Mouse (Mus musculus): ENCODE data around the gene Srms. TPM values are rescaled to one million over a fixed set of nuclear protein-coding genes. Genes with fewer than 3 reads are reported as not detected.

The Srms gene
- polyA plus RNA-seq, 1 experiment from 2014 or later: 1.7 TPM

DNA sequence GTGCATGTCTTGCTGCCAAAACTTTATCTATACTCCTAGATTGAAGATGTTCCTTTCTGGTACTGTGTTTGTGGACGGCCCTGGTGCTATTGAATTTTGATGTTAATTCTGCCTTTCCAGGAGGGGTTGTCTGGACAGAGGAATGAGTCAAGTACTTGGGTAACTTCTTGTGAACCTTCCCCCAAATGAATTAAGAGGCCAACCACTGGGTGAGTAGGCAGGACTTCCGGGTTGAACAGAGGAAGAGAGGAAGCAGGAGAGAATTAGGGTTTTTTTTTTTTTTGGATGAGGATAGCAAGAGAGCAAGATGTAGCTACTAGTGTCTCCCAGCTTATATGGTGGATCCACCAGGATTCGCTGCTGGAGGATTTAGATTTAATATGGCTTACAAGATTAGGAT, 35.0 kb downstream of the Srms start:
- Histone ChIP-seq H3K27ac (replicated peaks) (no peak overlapping the region), H3K4me1 (replicated peaks; ENCODE audit: control insufficient read depth, insufficient read depth) (no peaks in the 10 kb centered on the region), H3K9me3 (ENCODE audit: control insufficient read depth, low read length) (no peaks in the 10 kb centered on the region), H3K36me3 (ENCODE audit: control insufficient read depth, insufficient read depth, low read length) (no peaks in the 10 kb centered on the region), H3K4me2 (replicated peaks; ENCODE audit: low read depth) (no peak overlapping the region), H3K4me3 (ENCODE audit: low read depth, low read length) (no peak overlapping the region), H3K9ac (ENCODE audit: low read length) (no peak overlapping the region), H3K27me3 (ENCODE audit: control insufficient read depth, insufficient read depth, low read length) (no peaks in the 10 kb centered on the region)
- ATAC-seq (ENCODE audit: low FRiP score, low TSS enrichment): no peak
- TF ChIP-seq EP300 (optimal IDR thresholded peaks at IDR 0.05) (no peak), CTCF (IDR thresholded peaks at IDR 0.05; ENCODE audit: low read depth) (no peak)
- WGBS: 70% methylated on average over 3 of the region's 3 CpGs
- no peak for DNase-seq (ENCODE audit: low spot score)

DNA sequence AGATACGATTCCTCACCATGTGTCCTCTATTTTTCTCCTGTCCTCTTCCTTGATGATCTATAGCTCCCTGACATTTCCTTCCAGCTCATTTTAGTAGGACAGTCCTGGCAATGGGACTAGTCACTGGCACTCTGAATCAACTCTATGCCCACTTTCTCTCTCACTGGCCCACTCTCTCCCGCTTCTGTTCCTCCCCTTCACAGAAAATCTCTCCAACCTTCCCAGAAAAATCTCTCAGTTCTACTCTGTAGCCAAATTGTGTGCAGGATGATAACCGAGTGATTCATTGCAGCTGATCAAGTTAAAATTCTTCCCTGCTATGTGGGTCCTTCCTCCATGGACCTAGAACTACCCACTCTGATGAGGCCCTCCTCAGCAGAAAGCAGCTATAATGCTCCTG, 38.3 kb downstream of the Srms start:
- WGBS: 82% methylated on average over 3 of the region's 3 CpGs
- no peak for ATAC-seq (ENCODE audit: low FRiP score, low TSS enrichment)
- Histone ChIP-seq H3K4me1 (replicated peaks; ENCODE audit: control insufficient read depth, insufficient read depth) (no peaks in the 10 kb centered on the region), H3K4me3 (ENCODE audit: low read depth, low read length) (no peak overlapping the region), H3K36me3 (ENCODE audit: control insufficient read depth, insufficient read depth, low read length) (no peaks in the 10 kb centered on the region), H3K27ac (replicated peaks) (no peak overlapping the region), H3K27me3 (ENCODE audit: control insufficient read depth, insufficient read depth, low read length) (no peaks in the 10 kb centered on the region), H3K9ac (ENCODE audit: low read length) (no peak overlapping the region), H3K9me3 (ENCODE audit: control insufficient read depth, low read length) (no peaks in the 10 kb centered on the region), H3K4me2 (replicated peaks; ENCODE audit: low read depth) (no peak overlapping the region)
- no peak for DNase-seq (ENCODE audit: low spot score)
- TF ChIP-seq EP300 (optimal IDR thresholded peaks at IDR 0.05): no peak
- no peak for TF ChIP-seq CTCF (IDR thresholded peaks at IDR 0.05; ENCODE audit: low read depth)

- DNase-seq (ENCODE audit: low spot score) (no peak), ATAC-seq (ENCODE audit: low FRiP score, low TSS enrichment) (no peak)
- no peaks in the 10 kb centered on the region for H3K36me3 ChIP-seq (ENCODE audit: control insufficient read depth, insufficient read depth, low read length)
- no peak overlapping the region for H3K27ac ChIP-seq (replicated peaks)
- no peaks in the 10 kb centered on the region for H3K27me3 ChIP-seq (ENCODE audit: control insufficient read depth, insufficient read depth, low read length)
- H3K9ac ChIP-seq (ENCODE audit: low read length): no peak overlapping the region
- H3K4me1 ChIP-seq (replicated peaks; ENCODE audit: control insufficient read depth, insufficient read depth): no peaks in the 10 kb centered on the region
- no peak overlapping the region for H3K4me3 ChIP-seq (ENCODE audit: low read depth, low read length)
- TF ChIP-seq CTCF (IDR thresholded peaks at IDR 0.05; ENCODE audit: low read depth) (no peak), EP300 (optimal IDR thresholded peaks at IDR 0.05) (no peak)
- 52% methylated on average over 5 of the region's 5 CpGs for whole genome bisulfite sequencing
- no peaks in the 10 kb centered on the region for H3K9me3 ChIP-seq (ENCODE audit: control insufficient read depth, low read length)
- H3K4me2 ChIP-seq (replicated peaks; ENCODE audit: low read depth): no peak overlapping the region
These were observed 46.5 kb downstream of the Srms start for GRCm38 (mm10) chr2:181166469-181166868.

DNA sequence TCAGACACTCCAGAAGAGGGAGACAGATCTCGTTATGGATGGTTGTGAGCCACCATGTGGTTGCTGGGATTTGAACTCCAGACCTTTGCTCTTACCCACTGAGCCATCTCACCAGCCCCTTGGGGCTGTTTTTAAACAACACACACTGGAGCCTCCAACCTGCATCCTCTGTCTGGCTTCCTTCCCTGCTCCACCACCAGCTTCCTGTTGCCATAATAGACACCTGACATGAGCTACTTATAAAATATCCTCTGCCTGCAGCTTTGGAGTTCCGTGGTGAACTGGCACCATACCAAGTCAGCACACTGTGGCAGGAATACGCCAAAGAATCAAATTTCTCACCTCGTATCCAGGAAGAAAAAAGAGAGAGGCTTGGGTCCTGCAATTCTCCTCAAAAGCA, 52.2 kb downstream of the Srms start:
- Histone ChIP-seq H3K9me3 (ENCODE audit: control insufficient read depth, low read length) (no peaks in the 10 kb centered on the region), H3K4me2 (replicated peaks; ENCODE audit: low read depth) (no peak overlapping the region), H3K36me3 (ENCODE audit: control insufficient read depth, insufficient read depth, low read length) (no peaks in the 10 kb centered on the region), H3K27me3 (ENCODE audit: control insufficient read depth, insufficient read depth, low read length) (0 out of 2 replicates have a peak, but pooled peaks cover under 1% of the 10 kb centered on the region), H3K9ac (ENCODE audit: low read length) (no peak overlapping the region), H3K4me3 (ENCODE audit: low read depth, low read length) (no peak overlapping the region), H3K4me1 (replicated peaks; ENCODE audit: control insufficient read depth, insufficient read depth) (no peaks in the 10 kb centered on the region), H3K27ac (replicated peaks) (no peak overlapping the region)
- no peak for TF ChIP-seq EP300 (optimal IDR thresholded peaks at IDR 0.05)
- TF ChIP-seq CTCF (IDR thresholded peaks at IDR 0.05; ENCODE audit: low read depth): no peak
- ATAC-seq (ENCODE audit: low FRiP score, low TSS enrichment) (no peak), DNase-seq (ENCODE audit: low spot score) (no peak)
- WGBS: 60% methylated on average over 4 of the region's 4 CpGs

GRCm38 (mm10) chr2:181159771-181160170, 53.2 kb downstream of the Srms start:
- H3K36me3 ChIP-seq (ENCODE audit: control insufficient read depth, insufficient read depth, low read length): no peaks in the 10 kb centered on the region
- H3K27me3 ChIP-seq (ENCODE audit: control insufficient read depth, insufficient read depth, low read length): 0 out of 2 replicates have a peak, but pooled peaks cover 2% of the 10 kb centered on the region
- ATAC-seq (ENCODE audit: low FRiP score, low TSS enrichment) (no peak; the same call in 1 of the 2 replicates), DNase-seq (ENCODE audit: low spot score) (no peak)
- no peak overlapping the region for H3K4me3 ChIP-seq (ENCODE audit: low read depth, low read length)
- TF ChIP-seq CTCF (IDR thresholded peaks at IDR 0.05; ENCODE audit: low read depth) (no peak), EP300 (optimal IDR thresholded peaks at IDR 0.05) (no peak)
- WGBS: 0% methylated on average over 2 of the region's 2 CpGs
- no peak overlapping the region for H3K4me2 ChIP-seq (replicated peaks; ENCODE audit: low read depth)
- no peak overlapping the region for H3K27ac ChIP-seq (replicated peaks)
- H3K4me1 ChIP-seq (replicated peaks; ENCODE audit: control insufficient read depth, insufficient read depth): no peaks in the 10 kb centered on the region
- H3K9me3 ChIP-seq (ENCODE audit: control insufficient read depth, low read length): no peaks in the 10 kb centered on the region
- H3K9ac ChIP-seq (ENCODE audit: low read length): no peak overlapping the region

DNA sequence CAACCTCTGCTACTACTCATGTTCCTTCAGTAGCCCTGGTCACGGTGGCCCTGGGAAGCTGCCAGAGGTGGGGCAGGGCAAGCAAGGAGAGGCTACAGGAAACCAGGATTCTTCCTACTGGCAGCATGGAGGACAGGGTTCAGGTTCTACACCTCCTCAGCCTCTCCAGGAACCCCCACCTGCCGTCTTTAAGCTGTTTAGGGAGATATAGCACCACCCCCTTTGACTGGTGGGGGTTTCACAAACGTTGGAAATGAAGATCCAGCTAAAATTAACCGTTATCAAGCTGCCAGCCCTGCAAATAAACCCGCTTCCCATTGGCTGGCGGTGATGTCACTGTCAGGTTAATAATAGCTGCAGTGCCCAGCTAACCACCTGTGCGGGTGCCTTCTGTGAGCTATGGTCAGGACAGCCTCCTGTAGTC, 53.9 kb downstream of the Srms start:
- Histone ChIP-seq H3K27ac (replicated peaks) (no peak overlapping the region), H3K4me1 (replicated peaks; ENCODE audit: control insufficient read depth, insufficient read depth) (no peaks in the 10 kb centered on the region), H3K4me2 (replicated peaks; ENCODE audit: low read depth) (no peak overlapping the region), H3K27me3 (ENCODE audit: control insufficient read depth, insufficient read depth, low read length) (0 out of 2 replicates have a peak, but pooled peaks cover 2% of the 10 kb centered on the region), H3K9me3 (ENCODE audit: control insufficient read depth, low read length) (no peaks in the 10 kb centered on the region), H3K9ac (ENCODE audit: low read length) (no peak overlapping the region), H3K36me3 (ENCODE audit: control insufficient read depth, insufficient read depth, low read length) (no peaks in the 10 kb centered on the region), H3K4me3 (ENCODE audit: low read depth, low read length) (no peak overlapping the region)
- no peak for TF ChIP-seq EP300 (optimal IDR thresholded peaks at IDR 0.05)
- TF ChIP-seq CTCF (IDR thresholded peaks at IDR 0.05; ENCODE audit: low read depth): no peak
- ATAC-seq (ENCODE audit: low FRiP score, low TSS enrichment) (no peak), DNase-seq (ENCODE audit: low spot score) (no peak)
- 52% methylated on average over 7 of the region's 7 CpGs for WGBS
